Mouse (Mus musculus): Measurements from ENCODE around the gene Dnah3. TPM values are rescaled to one million over a fixed set of nuclear protein-coding genes. Genes with fewer than 3 reads are reported as not detected.

Gene Dnah3
- total RNA-seq, 2 experiments from 2014 or later = not detected

DNA sequence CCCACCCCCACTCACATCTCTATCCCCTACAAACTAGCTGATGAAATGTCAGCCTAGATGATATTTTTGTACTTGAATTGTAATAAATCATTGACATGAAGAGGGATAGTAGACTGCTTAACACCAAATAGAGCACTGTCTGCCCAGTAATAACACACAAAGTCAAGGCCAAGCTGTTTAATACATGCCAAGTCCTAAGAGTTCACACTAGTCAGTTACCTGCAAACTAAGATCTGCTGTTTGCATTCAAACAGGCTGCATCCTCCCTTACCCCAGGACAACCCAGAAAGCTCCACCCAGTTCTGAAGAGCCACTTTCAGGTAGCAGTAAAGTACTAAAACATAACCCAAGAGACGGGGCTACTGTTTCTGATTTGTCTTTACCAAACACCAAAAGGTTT lies 202.9 kb downstream of the Dnah3 start:
- ATAC-seq (replicated peaks; ENCODE audit: low FRiP score, poor library complexity, severe bottlenecking) = no peak

DNA sequence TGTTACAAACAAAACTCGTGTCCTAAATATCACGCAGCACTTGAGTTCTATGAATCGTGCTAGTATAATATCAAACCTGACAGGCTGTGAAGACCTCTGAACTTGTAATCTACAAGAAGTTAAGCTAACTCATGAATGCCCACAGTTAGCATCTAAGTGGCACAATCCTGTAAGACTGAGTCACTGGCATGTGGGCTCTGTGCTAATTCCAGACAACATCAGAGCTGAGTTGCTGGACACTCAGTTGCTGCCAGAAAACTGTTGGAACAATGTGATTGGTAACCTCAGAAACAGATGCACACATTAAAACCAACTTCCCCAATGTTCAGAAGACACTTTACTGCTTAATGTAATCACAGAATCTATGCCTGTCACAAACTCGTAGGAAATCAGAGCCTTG lies 207.2 kb downstream of the Dnah3 start:
- no peak for ATAC-seq (replicated peaks; ENCODE audit: low FRiP score, poor library complexity, severe bottlenecking)

DNA sequence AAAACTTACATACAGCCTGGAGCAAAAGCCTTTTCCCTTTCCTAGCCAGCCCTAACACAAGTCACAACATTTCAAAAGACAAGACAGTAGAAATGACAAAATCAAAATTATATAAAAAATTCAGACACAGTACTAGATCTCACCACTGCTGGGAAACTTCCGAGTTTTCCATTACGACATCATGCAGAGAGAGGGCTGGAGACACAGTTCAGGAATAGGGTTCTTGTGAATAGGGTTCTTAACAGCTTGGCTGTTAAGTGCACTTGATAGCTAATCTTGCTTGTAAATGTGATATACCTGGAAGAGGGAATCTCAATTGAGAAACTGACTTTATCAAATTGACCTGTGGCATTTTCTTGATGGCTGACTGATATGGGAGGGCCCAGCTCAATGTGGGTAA lies 213.9 kb downstream of the Dnah3 start:
- no peak for ATAC-seq (replicated peaks; ENCODE audit: low FRiP score, poor library complexity, severe bottlenecking)

DNA sequence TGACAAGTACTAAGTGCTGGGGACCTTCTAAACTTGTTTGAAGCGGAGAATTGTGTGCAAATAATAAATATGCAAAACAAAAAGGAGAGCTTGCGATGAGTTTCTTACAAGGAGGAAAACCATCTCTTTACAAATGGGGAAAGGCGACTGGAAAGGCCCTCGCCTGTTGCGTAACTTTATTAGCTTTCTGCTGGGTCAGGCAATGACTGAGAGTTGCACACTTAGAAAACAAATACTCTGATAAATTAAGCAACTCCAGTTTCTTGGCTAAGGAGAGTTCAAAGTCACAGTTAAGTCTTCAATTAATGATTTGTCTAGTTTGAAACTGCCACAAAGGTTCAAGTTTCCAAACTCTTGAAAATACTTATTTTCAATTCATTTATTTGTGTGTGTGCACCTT lies 214.7 kb downstream of the Dnah3 start:
- ATAC-seq (replicated peaks; ENCODE audit: low FRiP score, poor library complexity, severe bottlenecking) = no peak

DNA sequence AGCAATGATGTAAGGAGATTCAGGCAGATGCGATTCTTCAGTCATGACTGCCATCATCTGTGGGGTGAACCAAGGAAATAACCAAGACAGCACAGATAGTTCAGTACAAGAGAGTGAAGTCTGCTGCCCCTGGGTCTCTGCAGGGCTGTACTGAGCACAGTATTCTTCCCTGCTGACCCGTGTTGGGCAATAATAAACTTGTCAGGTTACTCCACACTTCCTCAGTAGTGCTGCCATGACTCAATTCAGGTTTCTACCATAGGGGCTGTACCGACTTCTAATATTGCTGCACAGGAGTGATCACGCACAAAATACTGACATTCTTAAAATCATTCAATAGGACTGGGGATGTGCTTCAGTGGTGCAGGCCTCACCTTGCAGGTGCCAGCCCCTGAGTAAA lies 215.9 kb downstream of the Dnah3 start:
- no peak for ATAC-seq (replicated peaks; ENCODE audit: low FRiP score, poor library complexity, severe bottlenecking)

DNA sequence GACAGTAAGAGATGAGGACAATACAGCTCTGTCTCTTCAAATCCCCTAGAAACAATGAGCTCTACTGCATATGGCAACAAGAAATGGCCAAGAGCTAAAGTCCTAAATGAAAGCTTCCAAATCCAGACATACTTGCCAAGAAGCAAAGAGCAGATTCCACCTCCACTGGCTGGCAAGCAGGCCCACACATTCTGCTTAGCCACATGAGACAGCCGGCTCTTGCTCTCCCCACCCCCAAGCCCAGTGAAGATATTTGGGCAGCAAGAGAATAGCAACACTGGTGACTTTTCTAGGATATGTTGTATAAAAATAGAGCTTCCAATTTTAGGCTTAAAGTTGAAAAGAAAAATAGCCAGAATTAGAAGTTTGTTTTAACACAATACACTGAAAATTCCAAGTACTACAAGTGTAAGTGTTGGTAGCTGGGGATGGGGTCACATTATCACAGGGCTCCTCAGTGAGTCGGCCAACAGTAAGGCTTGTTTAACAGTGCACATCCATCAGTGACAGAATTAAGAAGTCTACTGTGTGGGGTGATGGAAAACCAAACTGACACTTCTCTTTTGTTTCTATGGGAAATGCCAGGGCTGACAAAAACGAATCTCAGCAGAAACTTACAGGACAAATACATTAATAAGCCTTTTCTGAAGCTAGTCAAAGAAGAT lies 219.2 kb downstream of the Dnah3 start:
- no peak for ATAC-seq (replicated peaks; ENCODE audit: low FRiP score, poor library complexity, severe bottlenecking)

DNA sequence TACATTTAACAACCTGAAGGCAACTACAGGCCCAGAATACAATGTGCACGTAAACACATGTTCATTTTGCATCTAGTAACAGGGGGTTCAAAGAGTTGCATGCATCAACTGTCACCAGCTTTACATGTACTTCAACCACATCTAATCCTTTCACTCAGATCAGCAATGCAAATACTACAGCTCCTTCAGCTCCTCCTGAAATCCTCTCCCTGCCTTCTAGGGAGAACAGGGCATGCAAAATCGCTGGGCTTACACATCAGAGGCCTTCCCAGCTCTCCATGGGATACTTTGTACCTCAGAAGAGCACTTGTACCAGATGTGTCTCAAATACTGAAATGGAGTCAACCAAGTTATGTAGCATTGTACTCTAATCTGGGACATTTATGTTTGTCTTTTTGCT lies 222.0 kb downstream of the Dnah3 start:
- ATAC-seq (replicated peaks; ENCODE audit: low FRiP score, poor library complexity, severe bottlenecking) = no peak

Other genes starting within 250 kb of the Dnah3 start
- gene Lyrm1, start 199.4 kb downstream of the Dnah3 start, total RNA-seq (2015; ENCODE audit: low replicate concordance) = not detected in 2 replicates
- gene Lyrm1, start 199.4 kb downstream of the Dnah3 start, total RNA-seq (2017; ENCODE audit: low replicate concordance) = 5.5 and 5.7 TPM in 2 replicates
- gene Dcun1d3, start 199.0 kb downstream of the Dnah3 start, total RNA-seq (2015; ENCODE audit: low replicate concordance) = 0.84 and 1.7 TPM in 2 replicates
- 1.7 and 2.3 TPM in 2 replicates for gene Dcun1d3, start 199.0 kb downstream of the Dnah3 start, total RNA-seq (2017; ENCODE audit: low replicate concordance)
- gene Tmem159, start 7.1 kb upstream of the Dnah3 start, total RNA-seq (2015; ENCODE audit: low replicate concordance) = 0.84 and 1.7 TPM in 2 replicates
- gene Tmem159, start 7.1 kb upstream of the Dnah3 start, total RNA-seq (2017; ENCODE audit: low replicate concordance) = 1.2 TPM in 1 of 2 replicates, not detected in the other
- not detected in 2 replicates for gene Zp2, start 50.0 kb upstream of the Dnah3 start, total RNA-seq (2015; ENCODE audit: low replicate concordance)
- not detected in 2 replicates for gene Zp2, start 50.0 kb upstream of the Dnah3 start, total RNA-seq (2017; ENCODE audit: low replicate concordance)
- gene Anks4b, start 78.6 kb upstream of the Dnah3 start, total RNA-seq (2015; ENCODE audit: low replicate concordance) = not detected in 2 replicates
- gene Anks4b, start 78.6 kb upstream of the Dnah3 start, total RNA-seq (2017; ENCODE audit: low replicate concordance) = not detected in 2 replicates
- not detected in 2 replicates for gene Crym, start 106.8 kb upstream of the Dnah3 start, total RNA-seq (2015; ENCODE audit: low replicate concordance)
- gene Crym, start 106.8 kb upstream of the Dnah3 start, total RNA-seq (2017; ENCODE audit: low replicate concordance) = not detected in 2 replicates
- gene Abca14, start 108.7 kb upstream of the Dnah3 start, total RNA-seq (2015; ENCODE audit: low replicate concordance) = not detected in 2 replicates
- not detected in 2 replicates for gene Abca14, start 108.7 kb upstream of the Dnah3 start, total RNA-seq (2017; ENCODE audit: low replicate concordance)
- gene Abca15, start 233.4 kb upstream of the Dnah3 start, total RNA-seq (2015; ENCODE audit: low replicate concordance) = not detected in 2 replicates
- not detected in 2 replicates for gene Abca15, start 233.4 kb upstream of the Dnah3 start, total RNA-seq (2017; ENCODE audit: low replicate concordance)

Measured in erythroblast, adult 5-6 weeks (primary cell).